Comparison of ENCODE assay signal across 8 mouse cellular contexts in the genomic region with DNA sequence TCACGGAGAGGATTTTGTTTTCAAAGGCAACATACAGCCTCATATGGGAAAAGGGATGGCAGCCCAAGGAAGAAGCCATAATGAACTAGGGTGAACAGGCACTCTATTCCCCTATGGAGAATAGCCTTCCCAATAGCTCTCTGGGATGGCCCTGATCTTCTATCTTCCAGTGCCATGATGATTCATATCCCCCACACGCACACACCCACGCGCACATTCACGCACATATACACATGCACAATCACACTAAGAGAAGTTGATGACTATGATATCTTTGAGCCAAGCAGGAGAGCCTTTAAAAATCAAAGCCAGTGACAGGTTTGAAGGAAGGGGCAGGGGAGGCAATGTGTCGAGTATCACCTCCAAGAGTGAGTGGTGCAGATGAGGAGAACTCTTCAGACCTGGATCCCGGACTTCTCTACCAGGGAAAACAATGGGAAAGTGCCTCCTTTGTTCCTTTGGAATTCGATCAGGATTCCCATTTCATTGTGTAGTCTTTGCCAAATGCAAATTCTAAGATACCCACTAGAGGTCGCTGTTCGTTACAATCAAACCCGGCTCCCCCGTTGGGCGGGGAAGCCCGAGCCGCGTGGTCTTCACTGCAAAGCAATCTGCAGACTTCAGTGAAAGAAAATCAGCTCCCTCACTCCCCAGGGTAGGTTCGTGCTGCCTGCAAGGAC.
DNase-seq lines count a peak whose midpoint lies in the region; ATAC-seq lines count a peak whose summit lies in the region.

No protein-coding gene starts in this region.

- peak overlapping the region; percentile 42 for H3K4me2 ChIP-seq in hindbrain, embryonic 14.5 days (replicated peaks)

- no peak overlapping the region for H3K4me3 ChIP-seq in hindbrain, embryonic 14.5 days (replicated peaks; ENCODE audit: low read length)

- no peaks in the 10 kb centered on the region for H3K36me3 ChIP-seq in hindbrain, embryonic 14.5 days (replicated peaks; ENCODE audit: control insufficient read depth, insufficient read depth)

- H3K27me3 ChIP-seq in hindbrain, embryonic 14.5 days (ENCODE audit: control insufficient read depth, insufficient read depth, low read length): no peaks in the 10 kb centered on the region

- H3K4me1 ChIP-seq in hindbrain, embryonic 14.5 days (replicated peaks; ENCODE audit: control insufficient read depth, insufficient read depth, low read length): peaks cover 22% of the 10 kb centered on the region

- peak overlapping the region; percentile 58 for H3K9ac ChIP-seq in hindbrain, embryonic 14.5 days

- peak; percentile 92 for DNase-seq in MN1 (ENCODE audit: low spot score)
- DNase-seq in cerebellum, adult 9-10 months: peak; percentile 85
- DNase-seq in frontal cortex, postnatal 25 days (ENCODE audit: low spot score in 2 of 2): peak; percentile 48 to 72
- peak; percentile 97 for DNase-seq in hindbrain, embryonic 14.5 days (ENCODE audit: low spot score)
- peak; percentile 46 to 71 for DNase-seq in layer of hippocampus, postnatal 25 days (ENCODE audit: extremely low spot score in 1 of 2, low spot score in 1 of 2)
- DNase-seq in lung, postnatal 14 days: peak; percentile 83
- DNase-seq in retina, embryonic 14.5 days (ENCODE audit: low spot score): peak; percentile 95
- peak; percentile 82 for DNase-seq in thymus, postnatal 4 days

- H3K27ac ChIP-seq in hindbrain, embryonic 14.5 days: peak overlapping the region; percentile 79

- 16% methylated on average over 17 of the region's 17 CpGs for WGBS in hindbrain, embryonic 14.5 days

- peak; percentile 90 for ATAC-seq in hindbrain, embryonic 14.5 days (ENCODE audit: low FRiP score)

- H3K9me3 ChIP-seq in hindbrain, embryonic 14.5 days (ENCODE audit: control insufficient read depth, low read length): no peaks in the 10 kb centered on the region
